Mouse (Mus musculus) stomach, postnatal 0 days (tissue): ENCODE measurements around the gene Ptpn5. TPM values are rescaled to one million over a fixed set of nuclear protein-coding genes. Genes with fewer than 3 reads are reported as not detected.

ENCODE experiments used
- ATAC-seq: fragments of 200-750 bp; cut with Nextera tagmentation; 2 replicates; pipeline ENCODE4 v1.8.0; 2017; ENCODE audit not compliant: low FRiP score, low TSS enrichment
- DNase-seq: peaks from one replicate; pipeline ENCODE4 v3.0.0-alpha.2; 2016; ENCODE audit warnings: low spot score
- H3K27ac ChIP-seq: fragments of 300-500 bp; sonication (generic); replicated peaks from 2 replicates; pipeline ENCODE4 v1.5.1; 2014; ENCODE audit warnings: mild to moderate bottlenecking, control low read depth
- H3K27me3 ChIP-seq: fragments of 300-500 bp; sonication (generic); 2 replicates; pipeline ENCODE4 v1.6.1; 2014; ENCODE audit warnings: low read length; ENCODE audit not compliant: control insufficient read depth, insufficient read depth
- H3K36me3 ChIP-seq: fragments of 300-500 bp; sonication (generic); 2 replicates; pipeline ENCODE4 v1.6.1; 2014; ENCODE audit warnings: low read length, mixed read lengths; ENCODE audit not compliant: control insufficient read depth, insufficient read depth
- H3K4me1 ChIP-seq: fragments of 300-500 bp; sonication (generic); replicated peaks from 2 replicates; pipeline ENCODE4 v1.6.1; 2014; ENCODE audit warnings: antibody characterized with exemption; ENCODE audit not compliant: control insufficient read depth, insufficient read depth
- H3K4me2 ChIP-seq: fragments of 300-500 bp; sonication (generic); replicated peaks from 2 replicates; pipeline ENCODE4 v1.6.1; 2014; ENCODE audit warnings: low read depth, mild to moderate bottlenecking, control low read depth, moderate library complexity
- H3K4me3 ChIP-seq: fragments of 300-500 bp; sonication (generic); 2 replicates; pipeline ENCODE4 v1.5.1; 2014; ENCODE audit warnings: low read depth, low read length, control low read depth
- H3K9ac ChIP-seq: fragments of 300-500 bp; sonication (generic); 2 replicates; pipeline ENCODE4 v1.6.1; 2014; ENCODE audit warnings: mild to moderate bottlenecking, low read length, control low read depth, mixed read lengths
- H3K9me3 ChIP-seq: fragments of 300-500 bp; sonication (generic); 2 replicates; pipeline ENCODE4 v1.6.1; 2016; ENCODE audit warnings: low read length; ENCODE audit not compliant: control insufficient read depth
- CTCF ChIP-seq: IDR thresholded peaks from 2 replicates; pipeline ENCODE4 v1.5.1; 2016; ENCODE audit warnings: antibody characterized with exemption, low read depth, mild to moderate bottlenecking, moderate library complexity
- EP300 ChIP-seq: optimal IDR thresholded peaks from 2 replicates; pipeline ENCODE3; 2016; ENCODE audit warnings: antibody characterized with exemption
- WGBS: fragments of 180-500 bp; shearing (Covaris S2); extraction: QIAGEN DNeasy Blood & Tissue Kit; methylation state at CpG from one replicate; pipeline ENCODE4 v1.1.7; 2014; 5-methylcytosine and 5-hydroxymethylcytosine counted together
- polyA plus RNA-seq: library from polyadenylated mRNA; unstranded; fragments of >200 nt; fragmentation: Nextera tagmentation; extraction: Ambion mirVana; gene quantifications from 2 replicates; pipeline ENCODE4 v1.2.1, GENCODE M21; 2015

The Ptpn5 gene
- polyA plus RNA-seq, 1 experiment from 2014 or later: 0.33 TPM

DNA sequence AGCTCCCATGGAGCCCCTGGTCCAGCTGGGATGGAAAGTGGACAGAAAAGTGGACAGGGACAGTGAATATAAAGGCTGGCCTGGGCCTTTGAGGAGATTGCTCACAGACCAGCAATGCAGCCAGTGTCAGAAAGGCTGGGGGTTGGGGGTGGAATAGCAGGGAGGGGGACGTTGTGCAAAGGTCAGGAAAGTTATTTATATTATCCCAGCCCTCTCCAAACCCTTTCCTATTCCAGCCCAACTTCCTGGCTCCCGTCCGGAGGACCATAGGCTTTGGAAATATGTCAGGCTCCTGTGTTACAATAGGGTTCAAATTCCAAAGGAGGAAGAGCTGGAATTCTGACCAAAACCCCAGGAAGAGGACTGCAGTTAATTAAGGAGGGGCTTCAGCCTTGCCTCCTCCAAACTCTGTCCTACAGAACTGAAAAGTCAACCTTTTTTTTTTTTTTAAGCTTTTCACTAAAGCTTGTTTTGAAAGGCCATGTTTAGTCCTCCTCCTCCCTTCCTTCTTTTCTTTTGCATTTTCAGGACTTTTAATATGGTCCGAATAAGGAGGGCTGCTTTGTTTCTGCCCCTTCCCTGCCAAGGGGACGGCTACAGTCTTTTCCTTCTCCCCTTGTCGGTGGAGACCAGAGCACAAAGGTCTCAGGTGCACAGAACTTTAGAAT is 90.5 kb downstream of the Ptpn5 start:
- H3K27me3 ChIP-seq: no peaks in the 10 kb centered on the region
- no peaks in the 10 kb centered on the region for H3K9me3 ChIP-seq
- peak overlapping the region; percentile 77 for H3K27ac ChIP-seq
- ATAC-seq (peak; percentile 56; the same call in 1 of the 2 replicates), DNase-seq (no peak)
- no peak for TF ChIP-seq CTCF
- TF ChIP-seq EP300: no peak
- H3K4me2 ChIP-seq: no peak overlapping the region
- H3K36me3 ChIP-seq: no peaks in the 10 kb centered on the region
- no peak overlapping the region for H3K9ac ChIP-seq
- no peaks in the 10 kb centered on the region for H3K4me1 ChIP-seq
- 33% methylated on average over 6 of the region's 6 CpGs for WGBS
- no peak overlapping the region for H3K4me3 ChIP-seq

DNA sequence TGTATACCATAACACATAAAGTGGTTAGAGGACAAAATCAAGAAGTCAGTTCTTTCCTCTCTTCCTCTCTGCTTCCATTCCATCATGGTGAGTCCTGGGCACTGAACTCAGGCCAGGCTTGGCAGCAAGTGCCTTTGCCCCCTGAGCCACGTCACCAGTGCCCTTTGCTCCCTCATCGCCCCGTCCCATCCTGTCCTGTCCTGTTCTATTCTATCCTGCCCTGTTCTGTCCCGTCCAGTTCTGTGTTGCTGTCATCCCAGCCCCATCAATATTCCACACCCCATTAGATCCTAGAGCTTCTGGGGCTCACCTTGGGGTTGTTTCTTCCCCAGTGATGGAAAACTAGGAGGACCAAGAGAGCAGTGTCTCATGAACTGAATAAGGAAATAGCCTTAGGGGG is 91.4 kb downstream of the Ptpn5 start:
- Histone ChIP-seq H3K27ac (peak overlapping the region; percentile 77), H3K9ac (no peak overlapping the region), H3K4me2 (no peak overlapping the region), H3K9me3 (no peaks in the 10 kb centered on the region), H3K27me3 (no peaks in the 10 kb centered on the region), H3K4me3 (no peak overlapping the region), H3K4me1 (no peaks in the 10 kb centered on the region), H3K36me3 (no peaks in the 10 kb centered on the region)
- no peak for ATAC-seq
- DNase-seq: no peak
- TF ChIP-seq EP300 (no peak), CTCF (no peak)
- WGBS: 82% methylated on average over 4 of the region's 4 CpGs

DNA sequence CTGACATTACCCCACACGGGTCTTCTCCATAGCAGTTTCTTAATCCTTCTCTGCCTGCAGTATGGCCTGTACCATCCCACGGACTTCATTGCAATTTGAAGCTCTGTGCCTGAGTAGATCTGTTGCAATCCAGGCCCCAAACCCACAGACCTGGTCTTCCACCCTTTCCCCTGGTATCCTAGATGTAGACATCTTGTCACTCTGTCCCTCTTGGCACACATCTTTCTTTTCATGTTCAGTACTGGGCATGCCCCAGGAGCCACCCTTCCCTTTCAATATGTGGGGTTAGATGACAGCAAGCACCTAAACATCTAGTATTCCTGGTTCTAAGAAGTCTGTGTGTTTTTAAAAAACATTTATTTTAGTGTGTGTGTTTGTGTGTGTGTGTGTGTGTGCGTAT is 91.8 kb downstream of the Ptpn5 start:
- 86% methylated on average over 3 of the region's 3 CpGs for WGBS
- DNase-seq: no peak
- no peaks in the 10 kb centered on the region for H3K4me1 ChIP-seq

DNA sequence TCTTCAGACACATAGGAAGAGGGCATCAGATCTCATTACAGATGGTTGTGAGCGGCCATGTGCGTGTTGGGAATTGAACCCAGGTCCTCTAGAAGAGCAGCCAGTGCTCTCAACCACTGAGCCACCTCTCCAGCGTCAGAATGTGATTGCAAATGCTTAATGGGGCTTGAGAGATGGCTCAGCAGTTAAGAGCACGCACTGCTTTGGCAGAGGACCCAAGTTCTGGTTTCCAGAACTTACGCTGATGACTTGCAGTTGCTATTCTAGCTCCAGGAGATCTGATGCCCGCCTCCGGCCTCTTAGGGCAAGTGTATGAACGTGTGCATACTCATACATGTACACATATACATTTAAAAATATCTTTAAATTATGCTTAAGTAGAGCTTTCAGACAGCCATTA is 98.1 kb downstream of the Ptpn5 start:
- no peak overlapping the region for H3K27ac ChIP-seq
- H3K4me2 ChIP-seq: no peak overlapping the region
- no peaks in the 10 kb centered on the region for H3K36me3 ChIP-seq
- WGBS: 61% methylated on average over 8 of the region's 8 CpGs
- no peaks in the 10 kb centered on the region for H3K9me3 ChIP-seq
- H3K9ac ChIP-seq: no peak overlapping the region
- DNase-seq (no peak), ATAC-seq (no peak)
- no peak overlapping the region for H3K4me3 ChIP-seq
- TF ChIP-seq EP300: no peak
- TF ChIP-seq CTCF: no peak
- H3K27me3 ChIP-seq: no peaks in the 10 kb centered on the region
- H3K4me1 ChIP-seq: no peaks in the 10 kb centered on the region

More for the DNA sequence above, 91.8 kb downstream of the Ptpn5 start:
- Histone ChIP-seq H3K27me3 (no peaks in the 10 kb centered on the region), H3K9ac (no peak overlapping the region), H3K36me3 (no peaks in the 10 kb centered on the region), H3K27ac (no peak overlapping the region), H3K4me2 (no peak overlapping the region), H3K9me3 (no peaks in the 10 kb centered on the region), H3K4me3 (no peak overlapping the region)
- ATAC-seq: no peak
- TF ChIP-seq EP300: no peak
- TF ChIP-seq CTCF: no peak

DNA sequence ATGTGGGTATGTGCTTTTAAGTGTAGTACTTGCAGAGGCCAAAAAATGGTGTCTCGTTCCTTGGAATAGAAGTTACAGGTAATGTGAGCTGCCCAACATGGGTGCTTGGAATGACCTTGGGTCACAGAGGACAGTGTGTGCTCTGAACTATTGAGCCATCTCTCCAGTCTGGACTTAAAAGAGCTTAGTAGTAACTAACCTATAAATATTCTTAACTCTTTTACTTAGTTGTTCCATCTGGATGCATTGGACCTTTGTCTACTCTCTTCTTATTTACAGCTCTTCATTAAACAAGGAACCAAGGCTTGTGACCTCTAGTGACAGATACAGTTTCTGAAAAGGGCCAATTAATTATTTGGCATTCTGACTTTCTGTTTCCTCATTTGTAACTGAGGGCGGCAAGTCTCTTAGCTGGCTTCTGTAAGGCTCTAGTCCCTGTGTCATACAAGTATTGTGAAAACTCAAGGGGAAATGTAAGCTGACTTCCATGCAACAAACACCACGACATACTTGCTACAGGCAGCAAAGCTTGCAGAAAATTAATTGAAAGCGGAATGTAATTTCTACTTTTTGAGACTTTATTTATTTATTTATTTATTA is 98.6 kb downstream of the Ptpn5 start:
- H3K9ac ChIP-seq: no peak overlapping the region
- no peak overlapping the region for H3K4me3 ChIP-seq
- no peaks in the 10 kb centered on the region for H3K36me3 ChIP-seq
- ATAC-seq: no peak
- no peak overlapping the region for H3K27ac ChIP-seq
- no peak for TF ChIP-seq EP300
- no peak for TF ChIP-seq CTCF
- no peaks in the 10 kb centered on the region for H3K9me3 ChIP-seq
- H3K4me2 ChIP-seq: no peak overlapping the region
- WGBS: 87% methylated on average over 4 of the region's 4 CpGs
- no peaks in the 10 kb centered on the region for H3K4me1 ChIP-seq
- DNase-seq: no peak
- no peaks in the 10 kb centered on the region for H3K27me3 ChIP-seq

DNA sequence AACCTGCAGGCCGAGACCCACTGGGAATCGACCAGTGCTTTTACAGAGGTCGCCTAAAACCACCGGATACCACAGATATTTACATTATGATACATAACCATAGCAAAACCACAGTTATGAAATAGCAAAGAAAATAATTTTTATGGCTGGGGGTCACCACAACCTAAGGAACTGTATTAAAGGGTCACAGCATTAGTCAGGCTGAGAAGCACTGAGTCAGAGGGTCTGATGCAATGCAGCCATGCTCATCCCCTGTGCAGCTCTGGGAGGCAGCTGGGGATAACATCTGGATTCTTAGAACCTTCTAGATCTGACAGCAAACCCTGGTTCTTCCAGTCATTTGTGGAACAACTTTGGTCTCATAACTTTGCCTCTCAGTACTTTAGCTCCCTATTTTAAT is 102.1 kb downstream of the Ptpn5 start:
- DNase-seq (no peak), ATAC-seq (no peak)
- Histone ChIP-seq H3K36me3 (no peaks in the 10 kb centered on the region), H3K9me3 (no peaks in the 10 kb centered on the region), H3K27ac (no peak overlapping the region), H3K4me2 (no peak overlapping the region), H3K27me3 (no peaks in the 10 kb centered on the region), H3K4me1 (no peaks in the 10 kb centered on the region), H3K4me3 (no peak overlapping the region), H3K9ac (no peak overlapping the region)
- no peak for TF ChIP-seq CTCF
- no peak for TF ChIP-seq EP300
- 77% methylated on average over 4 of the region's 4 CpGs for WGBS
